Mouse (Mus musculus) adrenal gland, postnatal 10 days (tissue): ENCODE data around the gene Mical2. TPM values are rescaled to one million over a fixed set of nuclear protein-coding genes. Genes with fewer than 3 reads are reported as not detected.
A peak's percentile ranks its signal among the peaks of the same experiment; 100 is the strongest.

Experiments used
- DNase-seq: peaks from one replicate; pipeline ENCODE4 v3.0.0; 2021; ENCODE audit warnings: mixed read lengths
- total RNA-seq, 2 experiments: library from RNA; stranded (reverse); gene quantifications; 2 replicates each; pipeline ENCODE4 v1.2.3; 2021

Mical2 gene
- total RNA-seq, 2 experiments from 2014 or later: 17.4 to 22.7 TPM

- DNase-seq: no peak
Measured at GRCm38 (mm10) chr7:112359594-112359993, 133.9 kb downstream of the Mical2 start.

- DNase-seq: no peak
Measured at GRCm38 (mm10) chr7:112362574-112363200, 137.0 kb downstream of the Mical2 start.

GRCm38 (mm10) chr7:112365864-112366263 lies 140.2 kb downstream of the Mical2 start:
- no peak for DNase-seq

- DNase-seq: peak; percentile 92
Measured at GRCm38 (mm10) chr7:112369046-112369445, 143.4 kb downstream of the Mical2 start.

GRCm38 (mm10) chr7:112369977-112370376 lies 144.3 kb downstream of the Mical2 start:
- DNase-seq: no peak

DNA sequence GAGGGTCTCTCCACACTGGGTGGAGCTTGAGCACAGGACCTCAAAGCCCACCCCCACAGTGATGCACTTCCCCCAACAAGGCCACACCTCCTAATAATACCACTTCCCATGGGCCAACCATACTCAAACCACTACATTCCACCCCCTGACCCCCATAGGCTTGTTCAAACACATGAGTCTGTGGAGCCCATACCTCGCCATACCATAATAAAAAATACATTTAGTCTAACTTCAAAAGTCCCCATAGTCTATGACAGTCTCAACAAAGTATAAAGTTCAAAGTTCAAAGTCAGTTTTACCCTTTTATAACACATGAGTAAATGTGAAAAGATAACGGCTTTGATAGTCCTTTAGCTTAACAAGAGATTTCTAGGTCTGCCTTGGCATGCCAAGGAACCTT lies 145.7 kb downstream of the Mical2 start:
- DNase-seq: no peak

DNA sequence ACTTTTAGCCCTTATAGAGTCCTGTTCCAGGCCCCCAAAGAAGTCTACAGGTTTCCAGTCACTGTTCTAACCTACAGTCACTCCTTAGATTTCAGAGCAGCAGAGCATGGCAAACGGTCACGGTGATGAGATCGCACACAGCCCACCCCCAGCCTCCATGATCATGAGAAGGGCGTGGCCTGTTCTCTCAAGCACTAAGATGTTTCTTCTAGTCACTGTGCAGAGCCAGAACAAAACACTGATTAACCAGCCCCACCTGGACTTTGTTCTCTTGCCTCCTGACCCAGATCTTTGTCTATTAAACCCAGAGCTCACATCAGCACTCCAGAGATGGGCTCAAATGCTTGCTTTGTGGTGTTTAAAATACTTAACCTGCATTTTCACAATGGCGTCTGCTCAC lies 148.4 kb downstream of the Mical2 start:
- DNase-seq: no peak

- DNase-seq: no peak
Measured at GRCm38 (mm10) chr7:112375062-112375461, 149.4 kb downstream of the Mical2 start.

GRCm38 (mm10) chr7:112375900-112376299 lies 150.2 kb downstream of the Mical2 start:
- no peak for DNase-seq

DNA sequence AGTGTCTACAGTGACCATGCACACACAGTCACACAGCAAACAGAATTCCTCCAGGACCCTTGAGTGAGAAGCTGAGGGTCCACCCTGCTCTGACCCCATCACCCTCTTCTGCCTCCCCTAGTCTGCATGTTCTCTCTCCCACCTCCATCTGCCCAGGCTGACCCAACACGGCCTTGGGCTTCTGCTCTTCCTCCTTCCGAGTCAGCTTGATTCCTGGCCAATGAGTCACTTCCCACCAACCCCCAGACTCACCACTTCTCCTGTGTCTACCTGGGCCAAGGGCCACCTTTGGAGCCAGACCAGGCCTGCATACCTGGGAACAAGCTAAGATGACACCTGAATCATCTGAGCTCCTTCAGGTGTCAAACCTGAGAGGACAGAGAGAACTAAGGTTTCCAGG lies 151.0 kb downstream of the Mical2 start:
- no peak for DNase-seq

- DNase-seq: peak; percentile 88
Measured at GRCm38 (mm10) chr7:112377314-112377713, 151.7 kb downstream of the Mical2 start.

GRCm38 (mm10) chr7:112378056-112378455 lies 152.4 kb downstream of the Mical2 start:
- no peak for DNase-seq

DNA sequence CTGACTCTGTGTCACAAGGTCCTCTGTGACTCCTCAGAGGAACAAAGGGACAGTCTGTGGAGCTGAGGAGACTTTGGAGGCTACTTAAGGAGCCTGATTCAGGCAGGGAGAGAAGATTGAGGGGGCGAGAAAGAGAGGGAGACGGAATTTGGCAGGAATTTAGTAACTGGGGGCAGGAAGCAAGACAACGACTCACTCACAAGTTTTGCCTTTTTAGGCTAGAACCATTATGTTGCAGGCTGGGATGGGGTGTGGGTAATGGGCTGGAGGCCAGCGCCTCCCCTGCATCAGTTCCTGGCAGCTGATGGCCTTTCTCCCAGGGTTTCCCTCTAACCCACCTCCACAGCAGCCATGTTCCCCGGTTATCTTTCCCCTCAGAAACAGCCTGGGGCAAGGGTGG lies 152.8 kb downstream of the Mical2 start:
- no peak for DNase-seq

DNA sequence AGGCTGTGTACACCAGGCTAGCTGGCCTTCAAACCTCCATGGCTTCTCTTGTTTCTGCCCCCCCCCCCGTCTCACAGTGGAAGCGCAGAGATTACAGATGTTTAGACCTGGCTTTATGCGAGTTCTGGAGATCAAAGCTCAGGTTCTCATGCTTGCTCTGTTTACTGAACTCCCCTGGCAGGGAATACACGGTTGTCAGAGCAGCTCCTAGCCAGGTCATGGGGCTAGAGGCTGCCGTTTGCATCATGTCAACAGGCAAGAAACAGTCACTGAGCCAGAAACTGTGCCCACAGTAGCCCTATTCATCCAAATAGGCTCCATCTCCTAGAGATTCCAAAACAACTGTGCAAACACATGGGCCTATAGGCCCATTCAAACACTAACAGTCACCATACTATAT lies 160.9 kb downstream of the Mical2 start:
- DNase-seq: no peak

GRCm38 (mm10) chr7:112387876-112388275 lies 162.2 kb downstream of the Mical2 start:
- DNase-seq: no peak

GRCm38 (mm10) chr7:112388363-112388875 lies 162.8 kb downstream of the Mical2 start:
- no peak for DNase-seq

DNA sequence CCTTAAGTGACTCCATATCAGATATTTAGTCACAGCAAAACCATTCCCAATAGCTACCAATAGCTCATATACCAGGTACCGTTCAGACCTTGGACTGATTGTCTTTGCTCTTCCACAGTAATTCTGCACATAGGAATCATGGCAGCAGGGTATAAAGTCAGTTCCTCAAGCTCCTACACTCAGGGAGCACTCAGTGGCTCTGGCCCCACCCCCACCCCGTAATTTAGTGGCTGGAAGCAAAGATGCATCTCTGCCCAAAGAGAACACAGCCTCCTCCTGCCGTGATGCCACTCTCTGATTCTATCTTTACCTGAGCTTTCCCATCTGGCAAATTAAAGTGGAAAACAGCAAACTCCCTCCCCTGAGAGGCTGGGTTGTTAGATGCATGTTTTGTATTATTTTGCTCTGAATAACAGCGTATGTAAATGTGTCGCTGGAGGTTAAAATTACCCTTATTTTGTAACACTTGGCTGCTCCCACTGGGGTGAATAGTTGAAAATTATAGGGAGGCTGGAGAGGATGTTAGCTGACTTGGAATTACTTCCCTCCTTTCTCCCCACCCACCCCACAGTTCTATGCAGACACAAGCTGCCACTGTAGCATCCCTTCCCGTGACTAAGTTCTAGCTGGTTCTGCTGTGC lies 164.1 kb downstream of the Mical2 start:
- no peak for DNase-seq

DNA sequence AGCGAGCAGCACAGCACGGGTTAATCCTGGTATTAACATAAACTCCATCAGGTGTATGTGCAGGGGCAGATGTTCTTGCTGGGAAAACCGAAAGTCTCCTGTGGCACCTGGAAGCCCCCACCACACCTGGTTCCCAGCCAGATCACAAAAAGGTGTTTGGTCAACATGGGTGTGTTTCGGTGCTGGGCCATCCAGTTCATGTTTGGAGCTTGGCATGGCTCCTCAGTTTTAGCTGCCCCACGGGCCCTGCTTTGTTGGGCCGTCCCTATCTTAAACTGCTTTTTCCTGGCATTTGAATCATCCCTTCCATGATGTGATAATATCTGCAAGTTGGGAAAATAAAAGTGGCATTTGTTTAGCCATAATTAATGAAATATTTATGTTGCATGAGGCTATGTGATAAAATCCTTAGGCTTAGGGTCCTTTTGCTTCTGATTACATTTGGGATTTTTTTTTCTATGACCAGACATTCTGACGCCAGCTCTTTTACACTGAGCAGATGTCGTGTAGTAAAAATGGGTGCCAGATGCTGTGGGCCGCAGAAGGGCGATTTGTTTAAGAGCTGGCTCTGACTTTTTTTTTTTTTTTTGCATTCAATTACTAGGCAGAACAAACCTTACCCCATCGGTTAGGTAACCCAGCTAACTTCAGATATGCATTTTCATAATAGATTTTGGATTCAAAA lies 164.7 kb downstream of the Mical2 start:
- DNase-seq: no peak

DNA sequence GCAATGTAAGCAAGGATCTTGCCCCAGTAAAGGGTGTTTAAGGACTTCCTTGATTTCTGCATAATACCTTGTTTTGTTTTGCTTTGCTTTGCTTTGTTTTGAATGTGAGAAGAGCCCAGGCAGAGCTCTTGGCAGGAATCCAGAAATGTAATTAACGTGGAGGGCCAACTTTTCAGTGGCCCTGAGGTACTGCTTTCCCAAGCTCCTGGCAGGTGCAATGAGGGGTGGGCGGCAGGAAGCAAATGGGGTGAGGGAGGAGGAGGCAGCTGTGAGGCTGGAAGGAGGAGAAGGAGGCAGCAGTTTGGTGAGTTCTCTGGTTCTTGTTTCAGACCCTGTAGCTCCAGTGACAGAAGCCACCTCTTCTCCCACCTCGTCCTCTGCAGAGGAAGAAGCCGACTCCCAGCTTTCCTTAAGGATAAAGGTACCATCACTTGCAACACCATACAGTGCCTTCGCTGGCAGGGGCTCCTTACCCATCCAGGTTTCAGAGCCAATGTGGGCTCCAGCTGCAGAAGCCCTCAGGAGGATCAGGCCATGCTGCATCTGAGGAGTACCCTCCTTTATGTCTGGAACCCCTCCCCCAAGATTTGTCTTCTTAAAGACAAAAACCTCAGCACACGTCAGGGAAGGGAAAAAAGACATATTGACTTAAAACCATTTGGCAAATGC lies 165.4 kb downstream of the Mical2 start:
- no peak for DNase-seq

- DNase-seq: no peak
Measured at GRCm38 (mm10) chr7:112397786-112398185, 172.1 kb downstream of the Mical2 start.

- no peak for DNase-seq
Measured at GRCm38 (mm10) chr7:112399425-112400170, 173.9 kb downstream of the Mical2 start.

DNA sequence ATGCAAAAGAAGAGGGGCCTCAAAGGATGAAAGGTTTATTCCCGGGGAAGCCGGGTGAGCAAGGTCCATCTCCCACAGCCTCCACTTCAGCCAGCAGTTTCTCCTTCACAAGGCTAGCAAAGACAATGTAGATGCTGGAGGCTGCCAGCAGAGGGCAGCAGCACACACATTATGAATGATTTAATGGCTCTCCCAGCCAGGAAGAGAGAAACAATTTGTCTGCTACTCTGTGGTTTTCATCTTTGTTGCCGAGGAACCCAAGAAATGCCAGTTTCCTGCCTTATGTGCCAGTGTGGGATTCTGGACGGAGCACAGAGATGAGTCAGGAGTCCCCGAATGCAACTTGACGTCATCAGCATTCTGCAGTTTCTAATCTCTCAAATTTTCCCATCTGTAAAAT lies 174.5 kb downstream of the Mical2 start:
- peak; percentile 86 for DNase-seq
